Mouse (Mus musculus): ENCODE measurements around the gene Ntn5.

DNA sequence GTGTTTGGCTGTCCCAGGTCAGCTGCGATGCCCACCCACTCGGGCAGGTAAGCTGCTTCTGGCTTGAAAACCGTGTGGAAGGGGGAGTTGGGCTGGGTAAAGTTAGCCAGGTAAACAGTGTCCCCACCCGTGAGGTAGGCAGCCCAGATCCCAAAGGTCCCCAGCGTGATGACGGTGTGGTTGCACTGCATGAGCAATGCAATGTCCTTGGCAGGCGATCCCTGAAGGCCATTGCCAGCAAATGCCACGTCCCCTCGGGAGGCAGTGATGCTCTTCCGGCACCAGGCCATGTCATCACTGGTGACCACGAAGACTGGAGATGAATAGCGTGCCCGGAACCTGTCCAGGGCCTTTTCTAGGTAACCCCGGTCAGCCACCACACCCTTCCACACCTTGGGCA lies 5.3 kb upstream of the Ntn5 start:
- TF ChIP-seq CTCF (IDR thresholded peaks at IDR 0.05) (no peak), EP300 (IDR thresholded peaks at IDR 0.05; ENCODE audit: insufficient read depth, low read depth, low read length) (no peak)
